Mouse (Mus musculus): Measurements from ENCODE around the gene Notch2.
A peak's percentile ranks its signal among the peaks of the same experiment; 100 is the strongest.

Notch2 gene

GRCm38 (mm10) chr3:97998349-97998748 is 15.0 kb upstream of the Notch2 start:
- DNase-seq: no peak

- no peak for DNase-seq
Measured at GRCm38 (mm10) chr3:98003558-98003957, 9.8 kb upstream of the Notch2 start.

GRCm38 (mm10) chr3:98004231-98004630 is 9.1 kb upstream of the Notch2 start:
- no peak for DNase-seq

- no peak for DNase-seq
Measured at GRCm38 (mm10) chr3:98005306-98005705, 8.0 kb upstream of the Notch2 start.

GRCm38 (mm10) chr3:98006046-98006691 is 7.2 kb upstream of the Notch2 start:
- no peak for DNase-seq

GRCm38 (mm10) chr3:98006973-98007372 is 6.4 kb upstream of the Notch2 start:
- DNase-seq: no peak

- DNase-seq: no peak
Measured at GRCm38 (mm10) chr3:98008143-98008542, 5.2 kb upstream of the Notch2 start.

- DNase-seq: no peak
Measured at GRCm38 (mm10) chr3:98009190-98009840, 4.0 kb upstream of the Notch2 start.

- no peak for DNase-seq
Measured at GRCm38 (mm10) chr3:98013086-98013400, 284 bp upstream of the Notch2 start.

- DNase-seq: no peak
Measured at GRCm38 (mm10) chr3:98015205-98016171, 2.2 kb downstream of the Notch2 start.

- DNase-seq: no peak
Measured at GRCm38 (mm10) chr3:98016901-98017591, 3.7 kb downstream of the Notch2 start.

- DNase-seq: no peak
Measured at GRCm38 (mm10) chr3:98018187-98018586, 4.9 kb downstream of the Notch2 start.

- DNase-seq: no peak
Measured at GRCm38 (mm10) chr3:98020431-98021229, 7.3 kb downstream of the Notch2 start.

GRCm38 (mm10) chr3:98024288-98024848 is 11.0 kb downstream of the Notch2 start:
- DNase-seq: peak; percentile 34 to 37

- DNase-seq: no peak
Measured at GRCm38 (mm10) chr3:98025521-98025920, 12.2 kb downstream of the Notch2 start.

GRCm38 (mm10) chr3:98025921-98026880 is 12.9 kb downstream of the Notch2 start:
- no peak for DNase-seq

GRCm38 (mm10) chr3:98027371-98027774 is 14.0 kb downstream of the Notch2 start:
- DNase-seq: no peak

- DNase-seq: no peak
Measured at GRCm38 (mm10) chr3:98028072-98028471, 14.7 kb downstream of the Notch2 start.

GRCm38 (mm10) chr3:98028936-98029335 is 15.6 kb downstream of the Notch2 start:
- no peak for DNase-seq

- no peak for DNase-seq
Measured at GRCm38 (mm10) chr3:98031104-98031503, 17.8 kb downstream of the Notch2 start.

- no peak for DNase-seq
Measured at GRCm38 (mm10) chr3:98032191-98032590, 18.9 kb downstream of the Notch2 start.
